Mouse (Mus musculus): ENCODE measurements at regions not wholly inside any gene's neighbourhood (a gene's known extent, or its start where the extent isn't known, plus 50 kb on each side); places are given as distances from the start of the nearest gene placed in this dataset.

DNA sequence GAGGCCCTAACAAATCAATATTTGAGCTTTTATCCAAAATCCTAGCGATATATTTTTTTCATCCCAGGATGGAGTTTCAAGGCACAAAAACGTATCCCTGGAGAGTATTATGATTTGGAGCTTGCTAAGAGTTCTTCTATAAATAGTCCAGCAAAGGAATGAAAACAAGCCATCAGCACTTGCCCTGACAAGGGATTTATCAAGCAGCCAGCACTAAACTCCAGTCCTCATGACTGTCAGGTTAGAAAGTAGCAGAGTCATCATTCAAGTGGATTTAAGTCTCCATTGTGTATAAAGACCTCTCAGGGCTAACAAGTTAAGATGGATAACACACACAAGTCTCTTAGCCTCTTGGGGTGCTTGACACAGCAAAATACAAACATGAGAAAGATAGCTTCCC lies 148.6 kb upstream of the Ust start:
- DNase-seq, result no peak

GRCm38 (mm10) chr10:8658934-8659294 lies 140.3 kb upstream of the Ust start:
- DNase-seq, result peak; percentile 36

DNA sequence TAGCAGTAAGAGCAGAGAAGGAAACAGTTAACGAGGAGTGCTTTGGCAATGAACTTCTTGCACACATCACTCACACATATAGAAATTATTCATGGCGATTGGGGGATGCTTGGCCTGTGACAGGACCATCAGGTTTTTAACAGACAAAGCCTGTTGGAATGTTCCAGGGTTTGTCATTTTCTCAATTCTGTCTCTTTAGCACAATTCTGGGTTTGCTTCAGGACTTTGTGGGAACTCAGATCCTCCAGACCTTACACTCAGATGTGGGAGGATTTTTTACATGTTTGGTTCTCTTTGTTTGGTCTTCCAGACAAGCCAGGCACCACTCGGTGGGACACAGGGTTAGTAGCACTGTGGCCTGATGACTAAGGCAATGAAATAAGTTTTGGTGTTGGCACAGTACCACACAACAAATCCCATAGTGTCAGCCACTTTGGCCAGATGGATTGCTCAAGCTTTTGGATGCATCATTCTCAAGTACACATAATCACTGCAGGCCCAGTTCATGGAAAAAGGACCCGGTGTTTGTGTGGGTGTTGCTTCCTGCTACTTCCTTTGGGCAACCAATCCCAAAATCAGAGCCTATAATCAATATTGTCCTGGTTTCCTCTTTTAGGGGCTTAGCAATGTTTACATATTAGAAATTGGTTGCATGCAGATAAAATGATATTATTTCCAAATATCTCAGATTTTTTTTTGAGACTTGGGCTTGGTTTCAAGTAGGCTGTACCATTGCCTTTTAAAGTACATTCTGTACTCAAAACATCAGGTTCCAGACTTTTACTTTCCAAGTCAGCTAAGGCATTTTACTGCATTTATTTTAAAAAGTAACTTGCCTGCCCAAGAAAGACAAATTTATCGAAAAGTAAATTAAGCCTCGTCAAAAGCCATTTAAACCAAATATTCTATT lies 139.7 kb upstream of the Ust start:
- peak; percentile 43 for DNase-seq

DNA sequence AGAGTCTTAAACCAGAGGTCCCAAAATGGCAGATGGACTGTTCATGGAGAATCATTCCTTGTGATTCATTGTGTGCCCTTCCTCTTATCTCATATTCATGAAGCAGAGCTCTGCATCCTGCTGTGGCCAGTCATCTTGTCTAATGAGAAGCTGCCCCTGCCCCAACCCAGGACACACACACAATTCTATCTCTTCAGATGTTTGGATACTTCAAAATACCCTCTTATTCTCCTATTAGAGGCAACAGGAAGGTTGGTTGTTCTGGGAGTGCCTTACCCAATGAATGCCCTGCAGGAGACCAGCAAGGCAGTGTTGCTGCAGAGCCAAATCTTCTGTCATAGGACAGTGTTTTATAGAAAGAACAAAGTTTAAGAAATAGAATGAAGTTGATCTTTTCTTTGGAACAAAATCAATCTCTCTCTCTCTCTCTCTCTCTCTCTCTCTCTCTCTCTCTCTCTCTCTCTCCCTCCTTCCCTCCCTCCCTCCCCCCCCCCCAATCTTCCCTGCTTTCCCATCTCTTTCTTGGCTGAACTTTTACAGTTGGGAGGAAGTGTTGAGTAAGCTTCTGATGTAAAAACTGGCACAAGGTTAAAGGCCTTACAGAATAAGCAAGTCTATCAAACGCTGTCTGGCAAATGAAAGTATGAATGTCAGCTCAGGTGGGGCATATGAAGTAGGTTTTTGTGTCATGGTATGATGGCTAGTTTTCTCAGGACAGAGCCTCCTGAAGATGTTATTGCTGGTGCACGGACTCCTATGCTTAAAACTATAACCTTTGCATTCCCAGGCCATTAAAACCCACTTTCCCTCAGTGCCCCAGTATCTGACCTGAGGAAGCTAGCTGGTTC lies 138.8 kb upstream of the Ust start:
- DNase-seq, result no peak

- no peak for DNase-seq
Observed at GRCm38 (mm10) chr10:8653651-8654050, 135.0 kb upstream of the Ust start.

GRCm38 (mm10) chr10:8642266-8642665 lies 123.6 kb upstream of the Ust start:
- no peak for DNase-seq

DNA sequence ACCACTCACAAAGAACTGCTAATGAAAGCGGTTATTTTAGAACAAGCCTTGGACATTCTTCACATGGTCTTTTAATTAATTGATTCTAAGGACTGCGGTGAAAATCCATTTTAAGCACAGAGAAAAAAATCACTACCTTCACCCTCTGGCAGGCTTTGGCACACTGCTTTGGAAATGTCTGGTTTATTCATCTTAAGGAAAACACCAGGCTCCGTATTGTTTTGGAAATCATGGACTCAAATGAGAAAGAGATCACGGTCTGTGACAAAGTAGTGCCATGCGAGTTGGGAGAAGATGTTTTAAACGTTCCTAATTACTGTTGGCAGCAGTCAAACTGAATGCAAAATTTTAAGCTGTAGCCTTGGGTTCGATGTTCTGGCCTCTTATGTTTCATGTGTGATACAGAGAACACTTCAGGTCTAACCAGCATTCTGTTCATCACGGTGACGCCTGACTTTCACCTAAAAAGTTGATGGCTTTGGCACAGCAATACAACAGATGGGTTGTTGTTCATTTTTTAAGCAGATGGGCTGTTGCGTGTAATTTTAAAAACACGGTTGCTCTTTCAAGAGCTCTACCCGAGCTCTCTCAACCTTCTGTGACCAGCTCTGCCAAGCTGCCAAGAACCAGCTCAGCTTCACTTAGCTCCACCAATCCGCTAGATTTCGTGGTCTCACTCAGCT lies 105.7 kb upstream of the Ust start:
- no peak for DNase-seq

- no peak for DNase-seq
Observed at GRCm38 (mm10) chr10:8618676-8619075, 100.1 kb upstream of the Ust start.

- DNase-seq, result no peak
Observed at GRCm38 (mm10) chr10:8615452-8616025, 96.9 kb upstream of the Ust start.

DNA sequence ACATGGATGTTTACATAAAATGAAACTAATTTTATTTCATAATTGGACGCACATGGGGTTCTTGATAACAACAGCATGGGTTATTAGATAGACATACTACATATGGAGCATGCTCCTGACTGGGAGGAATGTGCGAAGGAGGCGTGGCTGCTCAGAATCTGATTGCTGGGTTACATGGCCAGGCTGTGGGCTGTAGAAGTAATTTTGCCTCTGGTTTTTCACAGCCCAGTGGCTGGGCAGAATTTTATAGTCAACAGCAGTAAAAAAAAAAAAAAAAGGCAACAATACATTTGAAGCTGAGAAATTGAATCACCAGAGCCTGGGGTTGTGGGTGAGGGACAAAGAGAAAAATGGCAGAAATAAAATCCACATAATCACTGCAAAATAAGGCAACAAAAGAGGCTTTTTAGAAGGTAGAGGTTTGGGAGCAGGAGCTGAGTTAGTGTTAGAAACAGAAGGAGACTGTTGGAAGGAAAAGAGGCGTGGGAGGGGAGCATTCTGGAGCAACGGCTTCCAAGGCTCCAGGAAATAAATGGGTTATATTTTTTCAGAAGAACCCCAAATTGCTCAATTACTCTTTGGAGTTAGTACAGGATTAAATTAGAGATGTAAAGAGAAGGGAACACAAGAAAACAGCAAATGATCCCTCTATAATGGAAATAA lies 71.4 kb upstream of the Ust start:
- no peak for DNase-seq

DNA sequence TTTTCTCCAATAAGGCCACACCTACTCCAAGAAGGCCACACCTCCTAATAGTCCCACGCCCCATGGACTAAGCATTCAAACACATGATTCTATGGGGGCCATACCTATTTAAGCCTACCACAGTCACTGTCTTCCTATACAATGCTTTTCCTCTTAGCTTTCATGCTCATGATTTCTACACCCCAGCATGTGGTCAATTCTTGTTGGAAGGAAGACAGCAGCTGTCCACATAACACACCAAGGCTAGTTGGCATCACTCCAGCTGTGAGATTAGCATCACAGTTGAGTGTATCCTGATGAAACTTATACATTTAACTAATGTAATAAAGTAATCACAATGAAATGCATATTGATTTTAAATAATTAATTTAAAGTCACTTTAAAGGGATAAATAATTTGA lies 70.5 kb upstream of the Ust start:
- DNase-seq, result no peak

GRCm38 (mm10) chr10:8584389-8584908 lies 65.8 kb upstream of the Ust start:
- DNase-seq, result no peak

DNA sequence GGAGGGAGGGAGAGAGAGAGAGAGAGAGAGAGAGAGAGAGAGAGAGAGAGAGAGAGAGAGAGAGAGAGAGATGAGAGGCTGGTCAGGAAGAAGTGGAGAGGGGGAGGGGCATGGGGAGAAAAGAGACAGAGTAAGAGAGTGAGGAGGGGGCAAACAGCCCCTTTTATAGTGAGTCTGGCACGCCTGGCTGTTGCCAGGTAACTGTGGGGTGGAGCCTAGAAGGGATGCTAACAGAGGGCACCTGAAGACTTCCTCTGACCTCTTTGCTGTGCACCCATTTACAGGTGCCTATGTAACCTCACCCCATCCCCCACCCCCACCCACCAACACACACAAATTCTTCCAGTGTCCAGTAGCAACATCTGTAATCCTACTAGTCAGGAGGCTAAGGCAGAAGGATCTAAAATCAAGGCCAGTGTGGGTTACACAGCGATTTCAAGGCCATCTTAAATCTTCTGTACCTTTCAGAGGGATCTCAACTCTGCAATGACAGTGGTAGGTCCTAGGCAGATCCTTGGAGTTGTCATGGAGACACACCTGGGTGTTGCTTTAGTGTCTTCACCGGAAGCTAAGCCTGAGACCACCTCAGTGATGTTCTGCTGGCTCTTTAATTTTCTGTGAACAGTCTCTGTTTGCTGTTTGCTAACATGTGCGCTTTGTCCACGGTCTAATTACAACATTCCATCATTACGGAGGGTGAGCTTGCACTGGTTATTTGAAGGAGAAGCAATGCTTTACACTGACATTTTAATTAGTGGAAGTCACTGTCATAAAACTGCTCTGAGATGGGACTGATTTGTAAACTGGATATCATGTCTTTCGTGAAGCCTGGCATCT lies 65.1 kb upstream of the Ust start:
- DNase-seq, result no peak

GRCm38 (mm10) chr10:8580298-8580697 lies 61.7 kb upstream of the Ust start:
- DNase-seq, result no peak

DNA sequence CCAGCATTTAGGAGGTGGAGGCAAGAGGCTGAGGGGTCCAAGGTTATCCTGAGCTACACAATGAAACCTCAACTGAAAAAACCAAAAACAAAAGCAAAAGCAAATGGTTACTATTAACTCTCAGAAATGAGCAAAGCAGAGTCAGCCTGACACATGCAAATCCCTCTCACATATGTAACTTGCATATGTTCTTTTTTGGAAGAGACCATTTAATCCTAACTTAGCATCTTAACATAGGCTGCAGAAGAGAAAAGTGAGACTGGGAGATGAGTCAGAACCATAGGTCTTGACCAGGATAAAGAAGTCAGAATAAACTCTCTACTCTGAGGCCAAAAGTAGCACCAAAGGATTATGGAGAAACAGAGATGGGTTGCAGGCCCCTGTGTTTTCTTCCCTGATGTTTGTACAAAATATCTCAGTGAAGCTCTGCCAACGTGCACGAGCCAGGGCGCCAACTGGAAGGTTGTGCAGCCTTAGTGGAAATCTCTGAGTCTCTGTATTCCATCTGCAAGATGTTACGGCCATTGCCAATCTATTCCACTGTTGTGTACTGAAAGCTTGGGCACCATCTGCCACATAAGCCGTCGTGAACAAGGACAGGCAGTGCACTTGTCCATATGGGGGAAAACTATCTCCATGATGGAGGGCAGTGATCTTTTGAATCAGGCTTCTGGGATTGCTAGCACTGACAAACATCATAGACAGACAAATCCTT lies 59.2 kb upstream of the Ust start:
- DNase-seq, result no peak
